Mouse (Mus musculus) heart, postnatal 0 days (tissue): ENCODE measurements at regions not wholly inside any gene's neighbourhood (a gene's known extent, or its start where the extent isn't known, plus 50 kb on each side); places are given as distances from the start of the nearest gene placed in this dataset.
A peak's percentile ranks its signal among the peaks of the same experiment; 100 is the strongest.

ENCODE experiments used
- ATAC-seq: fragments of 200-750 bp; cut with Nextera tagmentation; 2 replicates; pipeline ENCODE4 v1.8.0; 2017; ENCODE audit warnings: low read depth, moderate number of reproducible peaks, moderate library complexity; ENCODE audit not compliant: insufficient read depth
- DNase-seq: peaks from one replicate; pipeline ENCODE4 v3.0.0-alpha.2; 2016; ENCODE audit warnings: low spot score
- H3K27ac ChIP-seq: fragments of 300-500 bp; sonication (generic); 2 replicates; pipeline ENCODE4 v1.5.1; 2014; ENCODE audit warnings: low read depth, mild to moderate bottlenecking
- H3K27me3 ChIP-seq: fragments of 300-500 bp; sonication (generic); 2 replicates; pipeline ENCODE4 v1.6.1; 2014; ENCODE audit warnings: low read length, mixed read lengths; ENCODE audit not compliant: control insufficient read depth, insufficient read depth
- H3K36me3 ChIP-seq: fragments of 300-500 bp; sonication (generic); replicated peaks from 2 replicates; pipeline ENCODE4 v1.6.1; 2014; ENCODE audit warnings: low read length, mixed read lengths; ENCODE audit not compliant: control insufficient read depth, insufficient read depth
- H3K4me1 ChIP-seq: fragments of 300-500 bp; sonication (generic); 2 replicates; pipeline ENCODE4 v1.6.1; 2014; ENCODE audit warnings: antibody characterized with exemption; ENCODE audit not compliant: control insufficient read depth, insufficient read depth
- H3K4me2 ChIP-seq: fragments of 300-500 bp; sonication (generic); 2 replicates; pipeline ENCODE4 v1.6.1; 2014; ENCODE audit warnings: low read depth, mild to moderate bottlenecking, low read length, moderate library complexity
- H3K4me3 ChIP-seq: fragments of 300-500 bp; sonication (generic); 2 replicates; pipeline ENCODE4 v1.5.1; 2014; ENCODE audit warnings: low read depth, low read length
- H3K9ac ChIP-seq: fragments of 300-500 bp; sonication (generic); replicated peaks from 2 replicates; pipeline ENCODE4 v1.6.1; 2014; ENCODE audit warnings: low read depth, low read length, mixed read lengths
- H3K9me3 ChIP-seq: fragments of 300-500 bp; sonication (generic); replicated peaks from 2 replicates; pipeline ENCODE4 v1.6.1; 2016; ENCODE audit warnings: low read length; ENCODE audit not compliant: control insufficient read depth
- CTCF ChIP-seq: IDR thresholded peaks from 2 replicates; pipeline ENCODE4 v1.5.1; 2016; ENCODE audit warnings: antibody characterized with exemption, control low read depth, low read depth
- EP300 ChIP-seq: IDR thresholded peaks from 2 replicates; pipeline ENCODE4 v1.6.1; 2016; ENCODE audit warnings: antibody characterized with exemption, low read depth
- WGBS: fragments of 180-500 bp; shearing (Covaris S2); extraction: QIAGEN DNeasy Blood & Tissue Kit; methylation state at CpG from one replicate; pipeline ENCODE4 v1.1.7; 2014; 5-methylcytosine and 5-hydroxymethylcytosine counted together

DNA sequence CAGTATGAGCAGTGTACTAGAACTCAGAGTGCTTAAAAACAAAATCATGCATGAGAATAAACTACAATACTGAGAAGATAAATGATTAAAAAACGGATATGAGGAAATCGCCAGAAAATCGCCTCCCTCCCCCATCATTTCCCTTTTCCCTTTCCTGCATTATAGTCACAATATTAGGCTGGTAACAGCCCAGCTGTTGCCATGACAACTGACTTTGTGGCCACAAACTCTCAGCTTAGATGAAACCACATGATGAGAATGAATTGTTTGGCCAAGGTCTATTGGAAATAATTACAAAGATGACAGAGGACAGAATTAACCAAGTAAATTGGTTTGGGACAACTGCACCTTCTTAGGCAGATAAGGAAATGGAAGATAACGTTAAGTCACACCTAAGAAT lies 376.8 kb downstream of the Galc start:
- H3K4me1 ChIP-seq: no peaks in the 10 kb centered on the region
- H3K9ac ChIP-seq: no peak overlapping the region
- H3K27ac ChIP-seq: no peak overlapping the region
- DNase-seq (no peak), ATAC-seq (no peak)
- TF ChIP-seq CTCF (no peak), EP300 (no peak)
- no peak overlapping the region for H3K4me2 ChIP-seq
- no peak overlapping the region for H3K4me3 ChIP-seq
- no peaks in the 10 kb centered on the region for H3K27me3 ChIP-seq
- 55% methylated on average over 4 of the region's 4 CpGs for WGBS
- H3K9me3 ChIP-seq: no peaks in the 10 kb centered on the region
- no peaks in the 10 kb centered on the region for H3K36me3 ChIP-seq

DNA sequence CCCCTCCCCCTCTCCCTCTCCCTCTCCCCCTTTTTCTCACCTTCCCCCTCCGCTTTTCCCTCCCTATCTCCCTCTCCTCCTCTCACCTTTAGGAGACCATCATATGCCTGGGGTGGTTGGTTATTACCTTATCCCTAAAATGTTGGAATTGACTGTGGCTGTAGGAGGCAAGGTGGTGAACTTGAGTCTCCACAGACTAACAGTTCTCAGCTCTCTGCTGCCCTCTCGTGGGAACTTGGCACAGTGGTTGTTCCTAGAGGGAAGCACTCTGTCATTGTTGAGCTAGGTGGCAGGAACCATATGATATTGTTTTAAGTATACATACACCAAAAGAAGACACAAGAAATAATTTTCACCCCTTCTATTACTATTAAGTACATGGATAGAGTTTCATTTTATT lies 386.9 kb downstream of the Galc start:
- ATAC-seq (no peak), DNase-seq (peak; percentile 46)
- peak; percentile 88 for TF ChIP-seq CTCF
- TF ChIP-seq EP300: no peak
- H3K4me1 ChIP-seq: no peaks in the 10 kb centered on the region
- 4% methylated on average over 2 of the region's 2 CpGs for WGBS
- H3K9ac ChIP-seq: no peak overlapping the region
- no peaks in the 10 kb centered on the region for H3K27me3 ChIP-seq
- no peak overlapping the region for H3K4me2 ChIP-seq
- no peak overlapping the region for H3K27ac ChIP-seq
- no peaks in the 10 kb centered on the region for H3K9me3 ChIP-seq
- no peak overlapping the region for H3K4me3 ChIP-seq
- no peaks in the 10 kb centered on the region for H3K36me3 ChIP-seq

DNA sequence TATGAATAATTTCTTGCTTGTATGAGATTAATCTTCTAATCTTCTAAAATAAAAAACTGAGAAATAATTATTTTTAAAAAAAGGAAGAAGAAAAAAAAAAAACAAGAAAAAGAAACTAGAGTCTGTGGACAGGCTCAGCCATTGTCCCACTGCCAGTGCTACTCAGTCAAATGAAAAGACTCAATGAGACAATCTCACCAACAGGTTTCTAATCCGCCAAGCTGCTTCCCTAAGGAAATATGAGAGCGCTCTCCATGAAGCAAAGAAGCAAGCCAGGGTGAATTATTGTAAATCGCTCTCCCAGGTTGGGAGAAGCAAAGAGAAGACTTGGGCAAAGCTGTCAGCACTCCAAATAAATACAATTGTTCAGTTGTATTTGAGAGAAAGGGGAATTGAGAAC lies 396.3 kb downstream of the Galc start:
- 75% methylated on average over 3 of the region's 3 CpGs for WGBS
- ATAC-seq (no peak), DNase-seq (no peak)
- TF ChIP-seq CTCF: no peak
- TF ChIP-seq EP300: no peak
- H3K27me3 ChIP-seq: no peaks in the 10 kb centered on the region
- no peak overlapping the region for H3K27ac ChIP-seq
- H3K9me3 ChIP-seq: no peaks in the 10 kb centered on the region
- no peaks in the 10 kb centered on the region for H3K36me3 ChIP-seq
- H3K4me1 ChIP-seq: no peaks in the 10 kb centered on the region
- H3K9ac ChIP-seq: no peak overlapping the region
- H3K4me3 ChIP-seq: no peak overlapping the region
- H3K4me2 ChIP-seq: no peak overlapping the region

DNA sequence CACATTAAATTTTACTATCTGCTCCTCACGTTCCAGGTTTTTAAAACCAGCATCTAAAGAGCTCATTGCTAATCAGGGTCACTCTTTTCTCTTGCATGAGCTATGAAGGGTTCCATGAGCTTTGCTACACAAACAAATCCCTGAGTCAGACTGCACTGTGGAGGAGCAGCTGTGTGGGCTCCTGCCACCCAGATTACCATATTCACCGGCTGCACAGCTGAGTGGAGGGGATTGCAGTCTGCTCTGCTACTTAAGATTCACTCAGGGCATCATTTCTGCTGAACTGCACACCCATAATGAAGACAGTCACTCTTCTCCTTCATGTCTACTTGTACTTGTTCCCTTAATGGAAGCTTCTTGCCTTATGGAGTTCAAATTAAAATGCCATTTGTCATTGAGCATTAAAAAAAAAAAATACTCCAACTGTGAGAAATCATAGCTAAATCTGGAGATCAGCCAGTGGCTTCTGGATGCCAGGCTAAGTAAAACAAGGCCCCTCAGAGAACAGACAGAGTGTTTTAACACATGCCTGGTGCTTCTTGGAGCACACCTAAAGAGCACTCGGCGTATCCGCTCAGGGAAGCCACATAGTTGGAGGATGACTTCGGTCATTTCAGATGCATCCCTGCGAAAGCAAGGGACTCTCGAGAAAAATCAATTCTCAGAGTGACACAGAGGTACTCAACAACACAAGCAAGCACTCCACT lies 422.9 kb downstream of the Galc start:
- Histone ChIP-seq H3K36me3 (no peaks in the 10 kb centered on the region), H3K4me1 (no peaks in the 10 kb centered on the region), H3K9ac (no peak overlapping the region), H3K4me2 (no peak overlapping the region), H3K9me3 (no peaks in the 10 kb centered on the region), H3K27me3 (no peaks in the 10 kb centered on the region), H3K4me3 (no peak overlapping the region), H3K27ac (no peak overlapping the region)
- no peak for DNase-seq
- WGBS: 77% methylated on average over 8 of the region's 8 CpGs
- TF ChIP-seq EP300: no peak
- no peak for TF ChIP-seq CTCF
- no peak for ATAC-seq

DNA sequence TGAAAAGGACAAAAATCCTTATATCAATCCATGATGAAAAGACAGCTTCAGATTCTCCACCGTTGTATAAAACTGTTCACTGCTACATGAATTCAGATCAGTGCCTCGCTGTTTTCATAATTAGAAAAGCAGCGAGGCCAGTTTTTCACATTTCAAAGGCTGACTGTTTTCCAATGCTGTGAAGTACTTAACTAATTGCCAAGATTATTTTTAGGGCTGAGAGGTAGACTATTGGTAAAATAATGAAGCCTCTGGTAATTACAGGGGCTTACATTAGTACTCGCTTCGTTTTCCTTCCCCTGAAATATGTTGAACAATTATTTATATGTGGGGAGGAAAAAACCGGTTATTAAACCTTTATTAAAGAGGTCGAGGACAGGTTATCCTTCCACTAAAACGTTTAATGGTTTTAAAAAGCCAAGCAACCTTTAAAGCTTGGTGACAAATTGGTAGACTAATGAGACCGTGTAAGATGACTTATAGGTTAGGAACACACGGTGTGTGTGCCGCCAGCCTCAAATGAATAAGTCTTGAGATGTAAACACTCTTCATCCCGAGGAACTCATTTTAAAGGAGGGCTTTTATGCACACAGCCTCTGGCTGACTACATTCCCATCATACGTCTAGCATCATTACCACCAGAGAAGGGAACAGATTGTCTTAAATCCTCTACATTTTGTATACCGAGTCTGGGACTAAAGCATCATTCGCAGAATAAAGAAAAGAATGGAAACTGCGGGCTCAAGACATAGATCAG lies 465.7 kb downstream of the Galc start:
- H3K27me3 ChIP-seq: no peaks in the 10 kb centered on the region
- 81% methylated on average over 16 of the region's 16 CpGs for WGBS
- no peaks in the 10 kb centered on the region for H3K36me3 ChIP-seq

More for the DNA sequence above, 465.7 kb downstream of the Galc start:
- no peaks in the 10 kb centered on the region for H3K4me1 ChIP-seq
- DNase-seq (no peak), ATAC-seq (no peak)
- no peak overlapping the region for H3K4me3 ChIP-seq
- H3K9me3 ChIP-seq: no peaks in the 10 kb centered on the region
- TF ChIP-seq CTCF (no peak), EP300 (no peak)
- H3K9ac ChIP-seq: no peak overlapping the region
- H3K27ac ChIP-seq: no peak overlapping the region
- H3K4me2 ChIP-seq: no peak overlapping the region
